Mouse (Mus musculus): ENCODE data around the gene Slc8a1.

The Slc8a1 gene

GRCm38 (mm10) chr17:81554052-81554734 is 184.0 kb downstream of the Slc8a1 start:
- DNase-seq (ENCODE audit: low spot score in 2 of 2), result no peak

GRCm38 (mm10) chr17:81551856-81552635 is 186.1 kb downstream of the Slc8a1 start:
- DNase-seq (ENCODE audit: low spot score in 2 of 2), result no peak

DNA sequence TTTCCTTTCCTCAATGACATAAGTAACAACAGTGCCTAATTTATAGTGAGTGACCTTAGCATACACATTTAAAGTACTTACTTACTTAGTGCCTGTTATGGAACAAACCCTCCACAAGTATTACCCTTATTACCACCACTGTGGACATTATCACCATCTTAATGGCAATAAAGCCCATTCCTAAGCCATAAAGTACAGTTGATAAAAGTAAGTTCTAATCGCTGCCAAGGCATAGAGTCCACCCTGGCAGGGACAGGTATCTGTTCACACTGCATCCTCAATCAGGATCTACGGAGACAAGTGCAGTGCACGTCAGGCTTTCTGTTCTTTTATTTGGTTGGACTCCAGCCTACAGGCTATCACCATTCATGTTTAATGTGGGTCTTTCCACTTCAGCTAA is 187.3 kb downstream of the Slc8a1 start:
- no peak for DNase-seq (ENCODE audit: low spot score in 2 of 2)

GRCm38 (mm10) chr17:81548016-81548415 is 190.2 kb downstream of the Slc8a1 start:
- DNase-seq (ENCODE audit: low spot score in 2 of 2), result no peak

- no peak for DNase-seq (ENCODE audit: low spot score in 2 of 2)
These were observed 191.7 kb downstream of the Slc8a1 start for GRCm38 (mm10) chr17:81546525-81546924.

GRCm38 (mm10) chr17:81546012-81546411 is 192.2 kb downstream of the Slc8a1 start:
- DNase-seq (ENCODE audit: low spot score in 2 of 2), result no peak

DNA sequence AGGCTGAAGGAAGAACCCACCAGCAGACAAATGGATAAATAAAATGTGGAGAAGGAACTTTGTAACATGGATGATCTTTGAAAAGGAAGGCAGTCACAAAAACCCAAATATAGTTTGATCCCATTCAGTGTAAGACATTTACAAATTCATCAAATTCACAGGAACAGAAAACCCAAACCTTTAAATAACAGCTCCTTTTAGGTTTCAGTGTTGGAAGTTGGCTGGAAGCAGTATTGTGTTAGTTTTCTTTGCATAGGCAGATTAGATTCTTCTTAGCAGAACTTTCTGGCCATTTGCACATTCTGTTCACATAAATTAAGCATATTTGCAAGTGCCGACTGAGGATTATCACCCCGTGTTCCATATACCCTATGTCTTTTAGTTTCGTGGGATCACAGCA is 193.3 kb downstream of the Slc8a1 start:
- DNase-seq (ENCODE audit: low spot score in 2 of 2), result no peak

DNA sequence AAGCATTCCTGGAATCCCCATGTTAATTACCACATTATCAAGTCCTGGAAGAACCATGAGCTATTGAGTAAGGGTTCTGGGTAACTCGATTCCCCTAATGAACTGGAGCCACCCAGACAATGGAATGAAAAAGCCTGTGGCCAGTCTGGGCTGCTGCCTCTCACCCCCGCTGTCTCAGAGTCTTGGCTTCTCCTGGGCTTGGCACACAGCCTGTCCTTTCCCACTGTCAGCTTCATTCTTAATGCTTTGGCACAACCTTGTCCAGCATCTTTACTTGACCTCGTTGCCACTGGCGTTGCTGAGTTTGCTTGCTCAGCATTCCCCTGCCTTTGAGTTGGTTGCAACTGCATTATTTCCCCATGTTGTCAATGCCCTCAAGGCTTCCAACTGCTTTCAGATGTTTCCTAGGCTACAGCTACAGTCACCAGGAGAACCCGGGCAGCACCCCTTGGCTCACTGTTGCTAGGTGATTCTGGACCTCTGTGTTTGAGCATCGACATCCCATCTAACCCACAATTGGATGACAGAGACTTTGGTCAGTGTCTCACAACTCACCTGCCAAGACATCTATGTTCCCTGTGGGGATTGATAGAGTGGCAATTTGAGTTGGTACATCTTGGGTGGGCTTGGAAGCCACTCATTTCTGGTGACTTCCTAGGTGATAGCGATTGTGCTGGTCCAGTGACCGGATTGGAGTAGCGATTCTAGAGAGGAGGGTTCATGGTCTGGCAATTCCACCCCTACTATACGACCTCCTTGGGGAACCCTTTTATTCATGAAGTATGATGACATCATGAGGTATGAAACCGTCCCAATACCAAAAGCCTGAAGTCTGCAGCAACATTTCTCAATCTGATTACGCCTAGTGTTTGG is 195.6 kb downstream of the Slc8a1 start:
- DNase-seq (ENCODE audit: low spot score in 2 of 2), result no peak

DNA sequence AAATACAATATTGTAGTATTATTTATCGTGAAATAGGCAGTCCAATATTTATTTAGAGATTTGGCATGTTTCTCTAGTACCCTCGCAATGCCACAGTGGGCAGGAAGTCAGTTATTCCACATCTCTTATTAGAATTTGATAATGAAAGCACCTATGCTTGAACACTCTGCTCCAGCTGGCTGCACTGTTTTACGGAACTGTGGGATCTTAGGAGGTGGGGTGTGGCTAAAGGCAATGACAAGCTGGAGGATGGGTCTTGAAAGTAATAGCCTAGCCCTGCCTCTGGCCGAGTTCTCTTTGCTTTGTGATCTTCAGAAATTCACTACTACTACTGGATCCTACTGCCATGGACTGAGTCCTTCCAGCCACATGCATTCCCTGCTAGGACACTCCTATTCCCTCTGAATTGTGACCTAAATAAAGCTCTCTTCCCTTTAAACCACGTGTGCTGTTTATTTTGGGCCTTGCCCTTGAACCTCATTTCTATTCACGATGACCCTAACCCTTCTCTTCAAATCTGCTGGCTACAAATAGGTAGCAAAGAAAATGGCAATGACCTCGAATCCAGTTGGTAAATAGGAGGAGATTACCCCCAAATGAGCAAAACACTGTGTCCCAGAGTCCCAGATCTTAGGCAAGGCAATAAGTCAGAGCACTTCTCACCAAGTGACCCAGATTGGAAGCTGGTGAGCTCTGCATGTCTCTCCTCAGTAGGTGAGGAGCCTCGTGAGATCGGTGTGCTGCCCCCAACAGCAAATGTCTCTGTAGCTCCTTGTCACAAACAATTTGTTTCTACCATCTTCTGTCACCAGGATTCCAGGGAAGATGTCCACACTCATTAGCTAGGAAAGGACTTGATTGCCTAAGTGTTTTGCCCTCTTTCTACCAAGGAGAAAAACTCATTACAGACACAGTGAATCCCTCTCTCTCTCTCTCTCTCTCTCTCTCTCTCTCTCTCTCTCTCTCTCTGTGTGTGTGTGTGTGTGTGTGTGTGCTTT is 199.7 kb downstream of the Slc8a1 start:
- no peak for DNase-seq (ENCODE audit: low spot score in 2 of 2)

- no peak for DNase-seq (ENCODE audit: low spot score in 2 of 2)
These were observed 202.1 kb downstream of the Slc8a1 start for GRCm38 (mm10) chr17:81536093-81536492.

DNA sequence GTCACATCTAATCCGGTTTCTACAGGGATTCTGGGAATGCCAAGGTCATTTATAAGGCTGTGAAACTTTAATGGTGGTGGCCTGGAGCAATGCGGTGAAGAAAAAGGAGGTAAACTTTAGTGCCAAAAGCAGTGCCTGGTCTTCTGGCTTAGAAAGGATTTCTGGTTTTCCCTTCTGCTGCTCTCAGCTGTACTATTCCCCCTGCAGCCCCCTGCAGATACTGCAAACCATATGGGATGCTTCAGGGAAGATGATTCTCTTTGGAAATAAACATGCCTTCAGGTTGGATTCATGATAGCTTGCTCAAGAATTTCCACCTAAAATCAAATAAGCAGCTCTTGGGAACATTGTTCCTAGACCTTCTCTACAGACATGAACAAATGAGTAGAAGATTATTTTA is 208.3 kb downstream of the Slc8a1 start:
- no peak for DNase-seq (ENCODE audit: low spot score in 2 of 2)

GRCm38 (mm10) chr17:81528940-81529339 is 209.2 kb downstream of the Slc8a1 start:
- DNase-seq (ENCODE audit: low spot score in 2 of 2), result no peak

DNA sequence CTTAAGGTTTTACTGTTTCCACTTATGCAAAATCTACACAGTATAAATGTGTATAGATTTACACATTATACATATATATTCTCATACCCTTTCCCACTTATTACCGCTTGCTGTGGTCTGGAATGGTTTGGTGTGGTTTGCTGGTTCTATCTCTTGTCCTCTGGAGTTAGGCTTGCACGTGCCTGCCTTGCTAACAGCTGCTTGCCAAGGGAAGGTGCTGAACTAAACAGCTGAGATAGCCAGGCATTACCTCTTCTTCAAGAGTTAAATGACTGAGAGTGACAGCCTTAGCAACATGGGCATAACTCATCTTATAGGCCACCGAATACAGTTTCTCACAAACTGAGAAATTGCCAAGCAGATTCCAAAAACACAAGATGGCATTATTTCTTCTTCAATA is 211.7 kb downstream of the Slc8a1 start:
- no peak for DNase-seq (ENCODE audit: low spot score in 2 of 2)

- DNase-seq (ENCODE audit: low spot score in 2 of 2), result no peak
These were observed 213.4 kb downstream of the Slc8a1 start for GRCm38 (mm10) chr17:81524826-81525225.

GRCm38 (mm10) chr17:81523943-81524342 is 214.2 kb downstream of the Slc8a1 start:
- DNase-seq (ENCODE audit: low spot score in 2 of 2), result no peak

DNA sequence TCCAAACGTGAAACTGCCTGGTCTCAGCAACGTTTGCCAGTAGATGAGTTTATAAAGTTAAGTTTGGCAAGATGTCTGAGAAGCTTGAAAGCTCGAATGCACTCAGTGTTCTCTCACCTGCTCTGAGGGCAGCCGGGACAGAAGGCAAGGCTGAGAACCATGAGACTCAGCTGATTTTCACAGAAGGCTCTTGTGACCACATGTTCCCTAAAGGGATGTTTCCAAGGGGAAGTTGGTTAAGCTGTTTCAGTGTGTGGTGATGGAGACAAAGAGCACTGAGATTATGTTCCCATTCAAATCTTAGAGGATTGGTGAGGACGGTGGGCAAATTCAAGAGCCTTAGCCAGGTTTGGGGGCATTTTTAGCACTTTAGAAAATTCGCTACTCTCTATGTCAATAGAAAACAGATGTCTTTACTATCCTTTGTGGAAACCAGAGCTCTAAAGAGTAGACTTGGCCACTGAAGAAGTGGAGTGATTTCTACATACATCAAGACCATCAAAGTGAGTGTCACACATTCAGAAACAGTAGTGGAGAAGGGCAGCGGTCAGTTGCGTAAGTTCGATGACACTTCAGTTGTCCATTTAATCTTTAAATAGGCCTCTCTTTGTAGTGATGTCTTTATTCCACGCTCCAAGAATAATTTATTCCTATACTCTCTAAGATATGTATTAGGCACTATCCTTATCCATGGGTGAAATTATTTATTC is 219.7 kb downstream of the Slc8a1 start:
- no peak for DNase-seq (ENCODE audit: low spot score in 2 of 2)

- no peak for DNase-seq (ENCODE audit: low spot score in 2 of 2)
These were observed 222.0 kb downstream of the Slc8a1 start for GRCm38 (mm10) chr17:81516155-81516554.

- no peak for DNase-seq (ENCODE audit: low spot score in 2 of 2)
These were observed 224.2 kb downstream of the Slc8a1 start for GRCm38 (mm10) chr17:81514022-81514421.

DNA sequence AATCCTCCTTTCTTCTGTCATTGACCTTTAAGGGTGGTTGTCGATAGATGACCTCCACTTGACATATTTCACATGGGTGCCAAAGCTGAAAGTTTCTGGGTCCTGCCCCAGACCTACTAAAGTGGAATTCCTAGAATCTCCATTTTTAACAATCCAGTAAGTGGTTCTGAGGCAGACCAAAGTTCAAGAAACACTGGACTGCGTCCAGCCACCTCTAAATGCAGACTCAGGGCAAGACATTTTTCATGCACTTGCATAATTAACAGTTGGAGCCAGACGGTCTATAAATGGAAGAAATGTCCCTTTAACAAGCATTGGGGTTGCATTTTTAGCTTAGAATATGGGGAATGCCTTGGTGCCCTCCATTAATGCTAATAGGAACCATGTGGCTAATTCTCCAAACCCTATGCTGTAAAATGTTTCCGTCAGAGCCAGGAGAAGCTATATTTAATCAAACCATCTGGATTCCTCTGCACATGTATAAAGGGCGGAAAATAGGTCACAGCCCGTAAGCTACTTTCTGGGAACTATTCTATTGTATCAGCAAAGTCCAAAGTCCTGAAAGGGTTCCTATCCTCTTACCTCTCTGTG is 224.7 kb downstream of the Slc8a1 start:
- DNase-seq (ENCODE audit: low spot score in 2 of 2), result no peak

DNA sequence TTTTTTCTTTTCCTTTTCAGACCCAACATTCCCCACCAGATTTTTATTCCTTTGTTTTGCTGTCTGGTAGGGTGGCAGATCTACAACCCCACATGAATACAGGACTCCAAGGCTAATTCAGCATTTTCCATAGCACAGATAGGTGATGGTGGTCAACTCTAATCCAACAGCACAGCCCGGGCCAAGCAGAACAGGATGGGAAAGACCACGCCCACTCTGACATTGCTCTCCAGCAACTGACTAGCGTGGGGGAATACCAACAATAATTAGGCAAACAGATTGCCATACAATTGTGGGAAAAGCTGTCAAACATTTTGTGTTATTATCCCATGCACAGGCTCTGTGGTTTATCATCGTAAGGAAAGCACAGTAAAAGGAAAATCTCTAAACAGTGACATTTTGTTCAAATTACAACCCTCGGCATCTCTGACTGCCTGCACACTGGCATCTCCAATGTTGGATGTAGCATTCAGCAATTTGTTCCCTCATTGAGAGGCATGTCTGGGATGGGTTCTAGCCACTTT is 233.0 kb downstream of the Slc8a1 start:
- no peak for DNase-seq (ENCODE audit: low spot score in 2 of 2)

Measured in spleen, postnatal 10 days (tissue).